Mouse (Mus musculus) retina, postnatal 7 days (tissue): ENCODE data around the gene Gm2663.
"Not testable (repeated sequence)": the region's sequence is repeated elsewhere in the genome, so short reads cannot be mapped to it uniquely, and the experiment has no call there.

Experiments
- DNase-seq: peaks from one replicate; pipeline ENCODE4 v3.0.0-alpha.2; 2012; ENCODE audit warnings: low read depth, low spot score

Gm2663 gene

DNA sequence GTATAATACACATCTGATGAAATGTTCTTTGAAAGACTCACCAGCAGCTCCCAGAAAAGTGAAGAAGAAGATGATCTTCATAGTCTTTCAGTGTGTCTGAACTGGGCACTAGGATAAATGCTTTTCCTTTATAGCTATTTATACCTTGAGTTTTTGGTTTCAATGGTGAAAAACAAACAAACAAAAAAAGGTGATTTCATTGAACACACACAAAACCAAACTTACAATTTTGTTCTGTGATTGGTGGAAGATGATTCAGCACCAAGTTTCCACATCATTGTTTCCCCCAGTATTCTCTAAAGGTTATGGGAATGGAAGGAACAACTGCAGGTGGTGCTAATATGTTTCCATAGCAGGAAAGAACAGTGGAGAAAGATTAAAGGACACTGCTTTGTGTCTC, at the start of gene Gm2663:
TSS of gene Gm2663 (minus strand) at position 101 of the 400 bp plus-strand sequence.
- DNase-seq, result not testable (repeated sequence)

DNA sequence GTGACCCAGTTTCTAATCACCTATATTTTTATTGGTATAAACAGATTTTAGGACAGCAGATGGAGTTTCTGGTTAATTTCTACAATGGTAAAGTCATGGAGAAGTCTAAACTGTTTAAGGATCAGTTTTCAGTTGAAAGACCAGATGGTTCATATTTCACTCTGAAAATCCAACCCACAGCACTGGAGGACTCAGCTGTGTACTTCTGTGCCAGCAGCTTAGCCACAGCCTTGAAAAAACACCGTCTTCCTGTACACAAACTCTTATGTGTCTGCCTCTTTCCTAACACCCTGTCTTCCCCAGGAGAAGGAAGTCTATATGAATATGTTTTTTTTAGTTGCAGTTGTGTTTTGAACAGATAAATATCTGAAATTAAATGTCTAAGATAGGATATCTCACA, 49.3 kb upstream of the Gm2663 start:
- DNase-seq, result no peak

DNA sequence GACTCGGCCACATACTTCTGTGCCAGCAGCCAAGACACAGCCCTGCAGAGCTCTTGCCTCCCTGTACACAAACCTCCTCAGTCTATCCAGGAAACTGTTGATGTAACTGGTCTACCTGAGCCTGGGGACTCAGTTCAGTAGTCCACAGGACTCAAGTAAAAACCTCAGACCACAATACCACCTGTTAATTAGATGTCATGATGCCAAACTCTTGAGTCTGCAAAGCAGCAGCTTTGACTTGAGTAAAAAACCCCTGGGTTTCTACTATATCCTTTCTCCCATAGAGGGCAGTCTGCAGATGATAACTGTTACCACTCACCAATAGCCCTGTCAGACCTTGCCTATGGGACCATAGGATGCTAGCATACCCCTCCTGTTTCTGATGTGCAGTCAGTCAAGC, 48.7 kb upstream of the Gm2663 start:
- no peak for DNase-seq

DNA sequence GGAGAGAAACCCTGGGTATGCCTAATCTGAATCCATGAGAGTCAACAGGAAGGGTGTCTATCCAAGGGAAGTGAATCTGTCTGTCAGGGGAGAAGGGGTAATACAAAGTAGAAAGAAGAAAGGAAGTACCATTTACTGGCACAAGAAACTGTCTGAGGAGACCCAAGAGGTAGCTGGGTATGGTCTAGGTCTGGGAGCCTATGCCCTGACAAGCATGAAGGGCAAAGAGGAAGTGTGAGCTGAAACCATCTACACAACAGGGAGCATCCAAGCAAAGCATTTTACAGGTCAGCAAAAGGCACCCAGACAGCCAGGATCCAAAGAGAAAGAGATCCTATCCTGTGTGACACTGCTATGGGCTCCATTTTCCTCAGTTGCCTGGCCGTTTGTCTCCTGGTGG, 47.9 kb upstream of the Gm2663 start:
- no peak for DNase-seq

DNA sequence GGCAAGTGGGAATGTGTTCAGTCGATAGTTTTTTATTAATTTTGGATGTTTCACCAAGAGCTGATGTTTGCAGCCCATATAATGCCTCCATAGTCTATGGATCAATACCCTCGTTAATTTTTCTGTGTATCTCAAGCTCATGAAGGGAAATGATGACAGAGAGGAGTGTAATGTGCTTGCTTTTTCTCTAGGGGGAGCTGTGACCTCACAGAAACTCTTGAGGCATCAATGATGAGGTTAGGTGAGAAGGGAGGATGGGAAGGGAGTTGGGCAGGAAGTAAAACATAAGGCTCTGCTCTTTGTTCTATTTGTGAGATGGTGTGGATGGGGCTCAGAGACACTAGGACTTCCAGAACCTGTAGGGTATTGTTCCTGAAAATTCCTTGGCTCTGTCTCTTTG, 47.3 kb upstream of the Gm2663 start:
- no peak for DNase-seq

DNA sequence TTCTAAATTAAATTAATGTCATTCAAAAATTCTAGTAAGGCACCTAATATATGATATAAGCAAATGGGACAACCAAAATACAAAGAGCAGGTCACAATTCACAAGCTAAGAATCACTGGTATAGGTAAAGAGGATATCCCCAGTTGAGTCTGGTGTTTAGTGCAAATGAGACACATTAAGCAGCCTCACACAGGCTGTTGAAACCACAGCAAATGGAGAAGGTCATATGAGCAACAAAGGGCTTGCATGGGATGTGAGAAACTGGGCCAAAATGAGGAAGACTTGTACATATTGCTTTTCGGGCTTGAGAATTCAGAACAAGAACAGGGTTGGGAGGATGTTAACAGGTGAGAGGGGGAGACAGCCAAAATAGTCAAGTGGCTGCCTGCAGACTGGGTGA, 45.5 kb upstream of the Gm2663 start:
- no peak for DNase-seq

DNA sequence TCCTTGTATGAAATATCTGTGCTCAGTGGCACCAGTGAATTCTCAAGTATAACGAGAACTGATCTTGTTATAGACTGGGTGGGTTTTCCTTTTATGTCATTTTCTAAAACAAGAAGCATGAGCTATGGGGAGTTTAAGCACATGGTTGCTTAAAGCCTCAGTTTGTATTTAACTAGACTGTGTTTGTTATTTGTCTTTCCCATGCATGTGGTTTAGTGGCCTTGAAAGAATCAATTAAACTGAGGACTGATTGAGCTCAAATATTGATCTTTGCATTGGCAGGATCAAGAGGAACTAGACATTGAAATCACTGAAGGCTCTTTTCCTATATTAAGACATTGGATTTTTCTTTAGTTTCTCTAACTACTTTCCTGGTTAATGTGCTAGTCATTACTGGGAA, 45.0 kb upstream of the Gm2663 start:
- no peak for DNase-seq

DNA sequence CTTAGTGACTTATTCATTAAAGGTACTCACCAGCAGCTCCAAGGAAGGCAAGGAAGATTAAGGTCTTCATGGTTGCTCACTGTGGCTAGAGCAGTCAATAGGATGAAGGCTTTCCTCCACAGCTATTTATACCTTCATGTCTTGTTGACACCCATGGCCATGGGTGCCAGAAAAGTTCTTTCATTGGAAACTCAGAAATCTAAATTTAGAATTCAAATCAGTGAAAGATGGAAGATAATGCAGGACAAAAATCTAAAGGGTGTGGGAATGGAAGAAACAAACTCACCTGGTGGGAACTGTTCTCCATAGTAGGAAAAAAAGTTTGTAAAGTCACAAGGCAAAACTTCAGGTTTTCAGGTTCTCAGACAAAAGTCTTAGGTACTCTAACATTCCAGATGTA, 36.1 kb upstream of the Gm2663 start, which contains the start of gene 2210010C04Rik:
TSS of gene 2210010C04Rik (minus strand) at position 101 of the 400 bp plus-strand sequence.
- DNase-seq, result no peak

DNA sequence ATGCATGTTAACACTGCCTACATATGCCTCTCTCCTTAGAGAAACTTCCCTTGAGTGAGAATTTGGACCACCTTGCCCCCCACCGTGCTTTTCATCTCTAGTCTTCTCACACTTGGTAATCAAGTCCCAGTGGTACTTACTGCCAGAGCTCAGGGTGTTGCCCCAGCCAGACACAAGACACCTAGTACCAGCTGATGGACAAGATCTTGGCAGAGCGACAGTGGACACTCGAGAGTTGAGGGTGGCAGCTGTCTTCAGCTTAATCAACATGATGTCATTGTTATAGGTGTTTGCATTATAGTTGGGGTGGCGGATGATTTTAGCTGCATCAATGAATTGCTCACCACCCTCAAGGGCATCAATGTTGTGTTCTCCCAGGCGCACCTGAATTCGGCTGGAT, 33.5 kb upstream of the Gm2663 start:
- no peak for DNase-seq

DNA sequence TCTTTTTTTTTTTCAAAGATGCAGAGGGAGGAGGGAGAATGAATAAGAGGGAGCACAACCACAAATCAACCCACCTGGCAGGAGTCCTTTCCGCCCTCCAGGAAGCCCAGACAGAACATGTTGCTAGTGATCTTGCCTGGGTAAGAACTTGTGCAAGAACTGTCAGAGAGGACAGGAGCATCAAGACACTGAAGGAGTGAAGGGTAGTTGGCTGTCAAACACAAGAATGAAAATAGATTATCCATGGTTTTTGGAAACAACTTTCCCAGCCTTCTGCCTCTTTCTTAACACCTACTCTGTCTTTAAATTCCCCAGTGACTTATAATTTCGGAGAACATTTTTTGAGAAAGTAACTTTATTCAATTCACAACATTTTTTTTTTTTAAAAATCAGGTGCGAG, 33.0 kb upstream of the Gm2663 start:
- no peak for DNase-seq

DNA sequence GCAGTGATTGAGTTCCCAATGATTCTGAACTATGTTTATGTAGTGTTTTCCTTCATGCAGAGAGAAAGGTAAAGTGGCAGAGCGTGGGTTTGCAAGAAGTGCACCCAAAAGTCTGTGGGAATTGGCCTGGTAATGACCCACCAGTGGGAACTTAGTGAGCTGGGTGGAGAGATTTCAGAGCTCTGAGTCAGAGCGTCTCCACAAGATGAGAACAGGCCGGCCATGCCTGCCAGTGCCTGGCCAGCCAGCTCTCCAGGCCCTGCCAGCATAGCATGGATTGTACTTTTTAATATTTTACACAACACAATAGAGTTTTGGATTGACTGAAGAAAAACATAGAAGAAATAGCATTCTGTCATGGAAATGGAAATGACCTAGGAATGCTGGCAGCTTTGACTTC, 31.5 kb upstream of the Gm2663 start:
- DNase-seq, result no peak

DNA sequence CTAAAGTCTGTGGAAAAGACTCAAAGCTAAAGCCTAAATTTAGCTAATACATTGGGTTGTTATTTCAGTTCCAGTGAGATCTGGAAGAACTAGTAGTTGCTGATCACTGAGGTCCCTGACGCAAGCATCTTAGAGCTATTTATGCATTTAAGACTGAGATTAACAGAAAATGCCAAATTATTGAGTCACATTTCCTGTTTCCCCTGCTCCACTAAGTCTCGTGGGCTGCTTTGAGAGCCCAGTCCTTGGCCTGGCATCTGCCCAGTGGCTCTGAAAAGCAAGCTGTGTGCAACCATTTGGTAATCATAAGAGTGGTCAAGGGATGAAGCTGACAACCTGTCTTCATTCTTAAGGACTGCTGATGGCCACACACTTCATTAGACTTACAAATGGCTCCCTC, 27.8 kb upstream of the Gm2663 start:
- DNase-seq, result no peak

DNA sequence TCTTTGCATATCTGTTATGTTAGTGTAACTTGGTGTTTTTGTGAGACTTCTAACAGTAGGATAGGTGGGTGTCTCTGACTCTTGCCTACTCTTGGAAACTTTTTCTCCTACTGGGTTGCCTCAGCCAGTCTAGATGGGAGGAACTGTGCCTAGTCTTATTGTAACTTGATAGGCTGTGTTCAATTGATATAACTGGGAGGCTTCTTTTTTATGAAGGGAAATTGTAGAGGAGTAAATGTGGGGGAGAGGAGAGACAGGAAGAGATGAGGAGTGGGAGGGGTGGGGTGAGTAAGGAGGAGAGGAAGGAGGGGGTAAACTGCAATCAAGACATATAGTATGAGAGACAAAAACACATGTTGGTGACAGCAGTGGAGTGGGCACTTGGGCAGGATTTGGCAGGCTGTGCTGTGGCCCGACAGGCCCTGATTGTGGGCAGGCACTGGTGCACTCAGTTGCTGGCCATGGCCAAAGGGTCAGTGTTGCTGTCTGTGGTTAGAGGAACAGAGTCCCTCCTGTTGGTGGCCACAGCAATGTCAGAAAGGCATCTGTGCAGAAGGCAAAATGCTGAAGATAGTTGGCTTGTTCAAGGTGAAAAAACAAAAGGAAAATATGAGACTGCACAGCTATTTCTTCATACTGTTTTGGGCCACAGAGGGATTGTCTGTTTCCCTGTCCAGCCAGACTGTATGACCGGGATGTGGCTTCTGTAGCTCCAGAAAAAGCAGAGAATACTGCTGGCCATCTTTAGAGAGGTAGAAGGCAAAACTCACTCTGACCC, 26.8 kb upstream of the Gm2663 start:
- no peak for DNase-seq

DNA sequence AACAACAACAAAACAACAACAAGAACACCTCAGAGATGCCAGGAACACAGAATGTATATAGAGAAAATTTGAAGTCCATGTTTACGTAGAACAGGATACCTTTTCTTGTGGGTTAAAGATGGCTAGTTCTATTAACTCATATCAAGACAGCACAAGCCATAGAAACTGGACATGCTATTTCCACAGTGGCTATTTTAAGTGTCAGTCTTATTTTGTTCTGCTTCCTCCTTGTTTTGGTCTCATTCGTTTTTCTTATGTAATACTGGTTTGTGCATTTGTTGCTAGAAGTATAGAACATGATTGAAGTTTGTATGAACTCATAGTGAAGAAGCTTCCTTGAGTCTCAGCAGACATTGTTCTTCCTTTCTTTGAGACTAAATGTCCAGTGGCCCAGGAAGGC, 19.9 kb upstream of the Gm2663 start:
- no peak for DNase-seq

DNA sequence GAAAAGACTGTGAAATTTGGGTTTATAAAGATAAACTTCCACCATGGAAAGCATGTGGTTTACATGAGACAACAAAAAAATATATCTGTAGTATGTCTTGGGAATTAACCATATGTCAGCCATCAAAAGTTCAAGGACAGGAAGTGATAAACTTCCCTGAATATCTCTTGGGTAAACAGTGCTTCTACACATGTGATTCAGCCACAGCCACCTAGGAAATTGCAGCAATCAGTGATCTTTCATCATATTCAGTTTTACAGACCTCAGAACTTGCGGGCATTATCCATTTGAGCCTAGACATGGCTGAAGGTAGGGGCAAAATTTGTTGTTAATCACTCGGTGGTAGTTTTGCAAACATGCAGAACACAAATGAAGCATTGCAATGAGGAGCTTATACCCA, 19.4 kb upstream of the Gm2663 start:
- no peak for DNase-seq

DNA sequence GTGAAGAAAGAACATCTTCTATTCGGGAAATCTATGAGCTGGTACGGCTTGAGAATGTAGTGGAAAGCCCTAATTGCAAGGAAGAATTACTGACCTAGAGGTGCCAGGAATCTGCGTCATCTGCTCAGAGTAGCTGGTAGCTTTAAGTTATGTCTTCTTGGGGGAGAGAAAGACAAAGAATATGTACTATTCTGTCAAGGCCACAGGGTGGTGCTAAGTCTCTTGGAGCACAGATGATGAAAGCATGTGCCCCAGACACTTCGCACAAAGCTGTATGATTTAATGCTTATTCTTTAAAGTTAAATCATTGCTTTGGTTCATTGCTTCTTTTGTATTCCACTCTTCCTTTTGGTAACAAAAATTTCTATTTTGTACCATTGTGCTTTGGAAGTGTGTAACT, 15.8 kb upstream of the Gm2663 start:
- no peak for DNase-seq

DNA sequence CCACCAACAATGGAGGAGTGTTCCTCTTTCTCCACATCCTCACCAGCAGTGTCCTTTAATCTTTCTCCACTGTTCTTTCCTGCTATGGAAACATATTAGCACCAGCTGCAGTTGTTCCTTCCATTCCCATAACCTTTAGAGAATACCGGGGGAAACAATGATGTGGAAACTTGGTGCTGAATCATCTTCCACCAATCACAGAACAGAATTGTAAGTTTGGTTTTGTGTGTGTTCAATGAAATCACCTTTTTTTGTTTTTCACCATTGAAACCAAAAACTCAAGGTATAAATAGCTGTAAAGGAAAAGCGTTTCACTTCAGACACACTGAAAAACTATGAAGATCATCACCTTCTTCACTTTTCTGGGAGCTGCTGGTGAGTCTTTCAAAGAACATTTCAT, 34.8 kb downstream of the Gm2663 start, which contains the start of gene 1810009J06Rik:
TSS of gene 1810009J06Rik (plus strand) at position 301 of the 400 bp plus-strand sequence.
- not testable (repeated sequence) for DNase-seq

DNA sequence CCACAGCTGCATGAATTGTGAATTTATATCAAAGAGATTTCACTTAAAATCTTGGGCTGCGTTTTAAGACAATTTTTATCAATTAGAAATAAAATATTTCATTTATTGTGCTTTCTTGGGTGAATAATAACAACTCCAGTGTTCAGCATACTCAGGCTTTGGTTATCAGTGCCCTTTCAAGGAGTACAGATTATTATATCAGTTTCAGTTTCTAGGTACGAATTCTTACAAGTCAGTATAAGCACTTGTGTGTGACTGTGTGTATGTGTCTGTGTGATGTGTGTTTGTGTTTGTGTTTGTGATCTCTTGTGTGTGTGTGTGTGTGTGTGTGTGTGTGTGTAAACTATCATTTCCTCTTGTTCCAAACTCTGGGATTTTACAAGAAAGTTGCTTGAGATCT, 45.6 kb downstream of the Gm2663 start:
- no peak for DNase-seq

DNA sequence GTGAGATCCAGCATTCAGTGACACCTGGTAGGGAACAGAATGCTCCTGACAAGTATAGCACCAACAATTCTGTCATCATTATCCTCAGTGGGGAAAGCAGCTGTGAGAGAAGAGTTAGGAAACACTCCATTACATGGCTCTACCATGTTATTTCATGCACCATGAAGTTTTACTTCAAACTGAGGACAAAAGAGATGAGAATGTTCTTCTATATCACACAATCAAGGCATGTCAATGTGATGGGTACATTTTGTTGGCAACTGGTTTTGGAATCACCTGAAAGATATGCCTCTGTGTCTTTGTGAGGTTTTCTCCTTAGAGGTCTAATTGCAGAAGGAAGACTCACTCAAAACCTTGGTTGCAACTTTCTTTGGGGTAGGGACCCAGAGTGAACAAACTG, 47.5 kb downstream of the Gm2663 start, which contains the start of gene Gm4744:
TSS of gene Gm4744 (minus strand) at position 101 of the 400 bp plus-strand sequence.
- no peak for DNase-seq
